Mouse (Mus musculus): ENCODE measurements around the gene Olfr981. TPM values are rescaled to one million over a fixed set of nuclear protein-coding genes. Genes with fewer than 3 reads are reported as not detected.
"Not testable (repeated sequence)": the region's sequence is repeated elsewhere in the genome, so short reads cannot be mapped to it uniquely, and the experiment has no call there.

Gene Olfr981
- not detected in 2 replicates for polyA plus RNA-seq (2016; fragmentation: Nextera tagmentation; extraction: Ambion mirVana)

DNA sequence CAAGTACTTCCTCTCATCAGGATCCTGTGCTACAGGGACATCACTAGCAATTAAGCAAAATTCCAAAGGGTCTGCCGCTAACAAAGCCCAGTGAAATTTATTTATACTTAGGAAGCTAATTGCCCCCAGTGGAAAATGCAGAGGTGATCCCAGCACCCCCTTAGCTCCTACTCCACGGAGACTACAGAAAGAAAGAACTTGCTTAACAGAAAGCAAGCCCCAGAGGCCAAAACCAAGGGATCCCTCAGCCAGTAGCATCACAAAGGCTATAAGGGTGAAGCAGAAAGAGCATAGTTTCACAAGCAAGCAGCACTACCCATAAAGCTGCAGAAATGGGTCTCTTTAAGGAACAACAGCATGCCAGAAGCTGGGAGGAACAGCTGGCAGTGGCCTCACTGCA lies at the start of gene Olfr981:
Olfr981 (plus strand) TSS at position 301 of the 400 bp plus-strand sequence.
- H3K36me3 ChIP-seq = no peaks in the 10 kb centered on the region
- no peak within 1 kb of the TSS for H3K9ac ChIP-seq (replicated peaks)
- H3K9me3 ChIP-seq = no peaks in the 10 kb centered on the region
- H3K4me2 ChIP-seq = no peak within 1 kb of the TSS
- no peak for ATAC-seq (ENCODE audit: insufficient number of reproducible peaks, insufficient read depth, low FRiP score, low TSS enrichment, low read depth)
- 61% methylated on average over 2 of the region's 2 CpGs for WGBS
- no peak within 1 kb of the TSS for H3K27ac ChIP-seq
- H3K4me3 ChIP-seq (replicated peaks) = no peak within 1 kb of the TSS
- no peaks in the 10 kb centered on the region for H3K27me3 ChIP-seq
- H3K4me1 ChIP-seq (replicated peaks) = no peaks in the 10 kb centered on the region

DNA sequence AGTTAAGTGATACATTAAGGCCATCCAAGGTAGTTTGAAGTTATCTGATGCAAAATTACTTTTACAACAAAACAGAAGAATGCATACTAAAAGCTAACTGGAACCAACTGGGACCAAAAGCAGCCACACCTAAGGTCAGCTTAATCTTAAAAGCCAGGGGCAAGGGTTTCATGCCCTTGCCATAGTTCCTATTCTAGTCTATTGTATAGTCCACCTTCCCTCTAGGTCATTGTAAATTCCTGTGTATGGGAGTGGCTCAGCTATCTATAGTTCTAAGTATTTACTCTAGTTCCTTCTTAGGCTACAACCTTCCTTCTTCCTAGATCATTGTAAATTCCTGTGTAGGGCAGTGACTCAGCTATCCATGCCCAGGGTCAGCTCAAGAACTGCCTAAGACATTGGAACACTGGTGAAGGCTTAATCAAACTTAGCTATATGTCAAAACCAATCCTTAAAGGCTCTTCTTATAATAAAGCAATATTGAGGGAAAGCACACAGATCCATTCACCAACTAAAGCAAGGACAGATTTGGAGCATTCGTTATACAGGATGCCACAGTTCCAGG lies 44.6 kb upstream of the Olfr981 start:
- not testable (repeated sequence) for H3K36me3 ChIP-seq; H3K4me3 ChIP-seq (replicated peaks); H3K9ac ChIP-seq (replicated peaks); H3K4me1 ChIP-seq (replicated peaks); ATAC-seq (ENCODE audit: insufficient number of reproducible peaks, insufficient read depth, low FRiP score, low TSS enrichment, low read depth); H3K27me3 ChIP-seq; H3K4me2 ChIP-seq; H3K27ac ChIP-seq; H3K9me3 ChIP-seq
- WGBS = 86% methylated on average over 1 of the region's 1 CpGs

DNA sequence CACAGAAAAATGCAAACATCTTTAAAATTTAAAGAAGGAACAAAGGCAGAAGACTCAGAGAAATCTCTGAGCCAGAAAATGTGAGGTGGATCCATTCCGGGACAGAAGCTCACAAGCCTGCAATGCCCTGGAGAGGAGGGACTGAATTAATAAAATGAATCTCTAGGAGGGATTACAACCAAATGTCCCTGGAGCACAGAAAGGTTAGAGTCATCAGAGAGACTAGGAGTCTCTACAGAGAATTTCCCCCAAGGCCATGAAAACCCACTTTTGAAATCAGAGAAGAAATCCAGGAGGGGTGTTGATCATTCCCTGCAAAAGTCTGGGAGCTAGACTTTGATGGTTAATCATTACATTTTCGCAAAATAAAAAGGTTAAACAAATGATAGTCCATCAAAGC lies 29.5 kb upstream of the Olfr981 start, which contains the start of gene Olfr978:
Olfr978 (plus strand) TSS at position 301 of the 400 bp plus-strand sequence.
- Histone ChIP-seq H3K36me3 (no peaks in the 10 kb centered on the region), H3K9ac (replicated peaks) (no peak within 1 kb of the TSS), H3K4me2 (no peak within 1 kb of the TSS), H3K4me3 (replicated peaks) (no peak within 1 kb of the TSS), H3K9me3 (no peaks in the 10 kb centered on the region), H3K4me1 (replicated peaks) (no peaks in the 10 kb centered on the region), H3K27ac (no peak within 1 kb of the TSS), H3K27me3 (no peaks in the 10 kb centered on the region)
- no peak for ATAC-seq (ENCODE audit: insufficient number of reproducible peaks, insufficient read depth, low FRiP score, low TSS enrichment, low read depth)
- WGBS = 86% methylated on average over 2 of the region's 2 CpGs

DNA sequence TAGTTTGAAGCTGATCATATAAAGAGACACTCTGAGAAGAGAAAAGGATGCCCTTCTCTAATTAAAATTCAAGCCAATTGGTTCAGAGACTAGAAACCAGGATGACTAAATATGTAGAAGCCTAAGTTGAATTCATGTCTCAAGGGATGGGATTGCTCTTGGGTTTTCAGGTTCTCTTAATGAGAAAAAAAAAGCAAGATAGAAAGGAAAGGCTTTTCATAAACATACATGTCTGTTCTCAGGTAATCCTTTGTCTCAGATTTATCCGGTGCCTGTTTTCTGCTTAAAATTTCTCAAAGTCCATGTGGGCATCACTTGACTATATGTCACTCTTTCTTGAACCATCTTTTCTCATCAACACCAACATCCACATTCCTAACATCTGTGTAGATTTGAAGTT lies 17.9 kb upstream of the Olfr981 start, which contains the start of gene Olfr979:
Olfr979 (minus strand) TSS at position 101 of the 400 bp plus-strand sequence.
- Histone ChIP-seq H3K9ac (replicated peaks) (no peak within 1 kb of the TSS), H3K9me3 (no peaks in the 10 kb centered on the region), H3K36me3 (no peaks in the 10 kb centered on the region), H3K27ac (no peak within 1 kb of the TSS), H3K4me3 (replicated peaks) (no peak within 1 kb of the TSS), H3K4me2 (no peak within 1 kb of the TSS), H3K4me1 (replicated peaks) (no peaks in the 10 kb centered on the region), H3K27me3 (no peaks in the 10 kb centered on the region)
- ATAC-seq (ENCODE audit: insufficient number of reproducible peaks, insufficient read depth, low FRiP score, low TSS enrichment, low read depth) = no peak
- 100% methylated on average over 1 of the region's 1 CpGs for WGBS

DNA sequence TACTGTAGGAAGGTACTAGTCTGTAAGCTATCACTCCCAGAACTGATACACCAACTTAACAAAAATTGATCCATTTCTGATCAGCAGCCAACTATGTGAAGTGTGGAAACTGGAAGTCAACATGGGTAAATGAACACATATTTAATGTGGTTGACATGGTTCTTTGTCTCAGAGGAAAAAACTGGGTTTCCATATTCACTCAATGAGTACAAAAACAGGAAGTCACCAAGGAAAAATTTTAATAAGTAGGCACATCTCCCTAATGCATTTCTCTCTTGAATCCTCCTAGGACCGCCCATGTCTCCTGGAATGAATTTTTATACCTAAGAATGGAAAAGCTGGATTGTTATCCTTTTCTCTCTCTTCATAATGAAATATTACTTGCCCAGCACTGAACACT lies 11.8 kb upstream of the Olfr981 start, which contains the start of gene Olfr980:
Olfr980 (minus strand) TSS at position 101 of the 400 bp plus-strand sequence.
- Histone ChIP-seq H3K9me3 (no peaks in the 10 kb centered on the region), H3K36me3 (no peaks in the 10 kb centered on the region), H3K9ac (replicated peaks) (no peak within 1 kb of the TSS), H3K4me1 (replicated peaks) (no peaks in the 10 kb centered on the region), H3K4me3 (replicated peaks) (no peak within 1 kb of the TSS), H3K27me3 (no peaks in the 10 kb centered on the region), H3K4me2 (no peak within 1 kb of the TSS), H3K27ac (no peak within 1 kb of the TSS)
- no peak for ATAC-seq (ENCODE audit: insufficient number of reproducible peaks, insufficient read depth, low FRiP score, low TSS enrichment, low read depth)
- 85% methylated on average over 1 of the region's 1 CpGs for WGBS

DNA sequence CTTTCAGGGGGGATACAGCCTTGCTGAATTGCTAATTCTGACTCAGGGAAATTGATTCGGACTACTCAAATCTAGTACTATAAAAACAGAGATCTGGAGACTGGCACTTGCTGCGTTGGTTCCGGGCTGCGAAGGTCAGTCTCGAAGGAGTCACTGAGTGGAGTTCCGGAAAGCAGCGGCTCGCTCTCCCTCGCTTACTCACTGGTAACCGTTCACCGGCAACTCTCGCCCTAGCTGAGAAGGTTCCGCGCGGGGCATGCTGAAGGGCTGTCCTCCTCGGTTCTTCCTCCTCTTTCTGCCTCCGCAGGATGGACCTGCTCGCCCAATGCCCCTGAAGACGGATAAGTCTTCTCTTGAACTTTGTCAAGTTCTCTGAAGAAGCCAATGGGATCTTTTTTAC lies 28.9 kb downstream of the Olfr981 start:
- no peak overlapping the region for H3K27ac ChIP-seq
- H3K9ac ChIP-seq (replicated peaks) = no peak overlapping the region
- H3K9me3 ChIP-seq = no peaks in the 10 kb centered on the region
- no peaks in the 10 kb centered on the region for H3K36me3 ChIP-seq
- H3K4me3 ChIP-seq (replicated peaks) = no peak overlapping the region
- H3K27me3 ChIP-seq = no peaks in the 10 kb centered on the region
- no peak overlapping the region for H3K4me2 ChIP-seq
- no peaks in the 10 kb centered on the region for H3K4me1 ChIP-seq (replicated peaks)
- ATAC-seq (ENCODE audit: insufficient number of reproducible peaks, insufficient read depth, low FRiP score, low TSS enrichment, low read depth) = no peak
- WGBS = 92% methylated on average over 19 of the region's 19 CpGs

DNA sequence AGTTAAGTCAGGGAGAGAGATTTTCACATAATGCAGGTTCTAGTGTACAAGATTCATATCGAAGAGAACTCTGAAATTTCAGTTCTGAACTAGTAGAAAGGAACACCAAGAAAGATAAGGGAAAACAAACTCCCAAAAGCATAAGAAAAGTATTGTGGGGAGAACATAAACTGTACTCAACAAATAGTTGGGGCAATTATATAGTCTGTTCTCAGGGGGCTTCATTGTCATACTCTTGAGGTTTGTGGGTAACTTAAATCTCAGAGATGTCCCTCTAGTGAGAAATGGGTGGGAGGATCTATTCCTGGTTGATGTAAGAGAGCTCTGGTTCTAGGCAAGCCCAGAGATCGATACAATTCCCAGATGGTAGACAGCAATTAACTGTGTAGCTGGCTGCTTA lies 52.3 kb downstream of the Olfr981 start, which contains the start of gene Olfr982:
Olfr982 (plus strand) TSS at position 301 of the 400 bp plus-strand sequence.
- H3K9ac ChIP-seq (replicated peaks) = no peak within 1 kb of the TSS

More for the DNA sequence above, 52.3 kb downstream of the Olfr981 start, which contains the start of gene Olfr982:
- Histone ChIP-seq H3K4me3 (replicated peaks) (no peak within 1 kb of the TSS), H3K27me3 (no peaks in the 10 kb centered on the region), H3K36me3 (no peaks in the 10 kb centered on the region), H3K4me1 (replicated peaks) (no peaks in the 10 kb centered on the region), H3K4me2 (no peak within 1 kb of the TSS), H3K9me3 (no peaks in the 10 kb centered on the region), H3K27ac (no peak within 1 kb of the TSS)
- 74% methylated on average over 2 of the region's 2 CpGs for WGBS
- no peak for ATAC-seq (ENCODE audit: insufficient number of reproducible peaks, insufficient read depth, low FRiP score, low TSS enrichment, low read depth)

Other genes starting within 250 kb of the Olfr981 start
- gene Olfr968, start 238.2 kb upstream of the Olfr981 start, polyA plus RNA-seq (2016; fragmentation: Nextera tagmentation; extraction: Ambion mirVana) = not detected in 2 replicates
- not detected in 2 replicates for gene Olfr969, start 230.5 kb upstream of the Olfr981 start, polyA plus RNA-seq (2016; fragmentation: Nextera tagmentation; extraction: Ambion mirVana)
- gene Olfr970, start 212.6 kb upstream of the Olfr981 start, polyA plus RNA-seq (2016; fragmentation: Nextera tagmentation; extraction: Ambion mirVana) = not detected in 2 replicates
- not detected in 2 replicates for gene Olfr971, start 184.6 kb upstream of the Olfr981 start, polyA plus RNA-seq (2016; fragmentation: Nextera tagmentation; extraction: Ambion mirVana)
- not detected in 2 replicates for gene Olfr972, start 155.0 kb upstream of the Olfr981 start, polyA plus RNA-seq (2016; fragmentation: Nextera tagmentation; extraction: Ambion mirVana)
- not detected in 2 replicates for gene Olfr229, start 114.1 kb upstream of the Olfr981 start, polyA plus RNA-seq (2016; fragmentation: Nextera tagmentation; extraction: Ambion mirVana)
- not detected in 2 replicates for gene Olfr974, start 84.0 kb upstream of the Olfr981 start, polyA plus RNA-seq (2016; fragmentation: Nextera tagmentation; extraction: Ambion mirVana)
- not detected in 2 replicates for gene Olfr975, start 69.4 kb upstream of the Olfr981 start, polyA plus RNA-seq (2016; fragmentation: Nextera tagmentation; extraction: Ambion mirVana)
- gene Olfr976, start 60.3 kb upstream of the Olfr981 start, polyA plus RNA-seq (2016; fragmentation: Nextera tagmentation; extraction: Ambion mirVana) = not detected in 2 replicates
- not detected in 2 replicates for gene Olfr978, start 29.4 kb upstream of the Olfr981 start, polyA plus RNA-seq (2016; fragmentation: Nextera tagmentation; extraction: Ambion mirVana)
- not detected in 2 replicates for gene Olfr979, start 18.0 kb upstream of the Olfr981 start, polyA plus RNA-seq (2016; fragmentation: Nextera tagmentation; extraction: Ambion mirVana)
- gene Olfr980, start 11.9 kb upstream of the Olfr981 start, polyA plus RNA-seq (2016; fragmentation: Nextera tagmentation; extraction: Ambion mirVana) = not detected in 2 replicates
- gene Olfr982, start 52.4 kb downstream of the Olfr981 start, polyA plus RNA-seq (2016; fragmentation: Nextera tagmentation; extraction: Ambion mirVana) = not detected in 2 replicates
- gene Olfr983, start 72.1 kb downstream of the Olfr981 start, polyA plus RNA-seq (2016; fragmentation: Nextera tagmentation; extraction: Ambion mirVana) = not detected in 2 replicates
- 0.04 TPM in 1 of 2 replicates, not detected in the other for gene Olfr984, start 92.7 kb downstream of the Olfr981 start, polyA plus RNA-seq (2016; fragmentation: Nextera tagmentation; extraction: Ambion mirVana)
- gene Olfr985, start 108.7 kb downstream of the Olfr981 start, polyA plus RNA-seq (2016; fragmentation: Nextera tagmentation; extraction: Ambion mirVana) = not detected in 2 replicates
- gene Tmem225, start 126.7 kb downstream of the Olfr981 start, polyA plus RNA-seq (2016; fragmentation: Nextera tagmentation; extraction: Ambion mirVana) = not detected in 2 replicates
- gene Olfr986, start 159.5 kb downstream of the Olfr981 start, polyA plus RNA-seq (2016; fragmentation: Nextera tagmentation; extraction: Ambion mirVana) = not detected in 2 replicates
- gene Zfp202, start 170.9 kb downstream of the Olfr981 start, polyA plus RNA-seq (2016; fragmentation: Nextera tagmentation; extraction: Ambion mirVana) = 7.4 and 8.8 TPM in 2 replicates
- 0.65 and 1.5 TPM in 2 replicates for gene Scn3b, start 247.8 kb downstream of the Olfr981 start, polyA plus RNA-seq (2016; fragmentation: Nextera tagmentation; extraction: Ambion mirVana)